Mouse (Mus musculus): ENCODE data around the gene Ndc80.
A peak's percentile ranks its signal among the peaks of the same experiment; 100 is the strongest.
"Not testable (repeated sequence)": the region's sequence is repeated elsewhere in the genome, so short reads cannot be mapped to it uniquely, and the experiment has no call there.

Ndc80 gene

DNA sequence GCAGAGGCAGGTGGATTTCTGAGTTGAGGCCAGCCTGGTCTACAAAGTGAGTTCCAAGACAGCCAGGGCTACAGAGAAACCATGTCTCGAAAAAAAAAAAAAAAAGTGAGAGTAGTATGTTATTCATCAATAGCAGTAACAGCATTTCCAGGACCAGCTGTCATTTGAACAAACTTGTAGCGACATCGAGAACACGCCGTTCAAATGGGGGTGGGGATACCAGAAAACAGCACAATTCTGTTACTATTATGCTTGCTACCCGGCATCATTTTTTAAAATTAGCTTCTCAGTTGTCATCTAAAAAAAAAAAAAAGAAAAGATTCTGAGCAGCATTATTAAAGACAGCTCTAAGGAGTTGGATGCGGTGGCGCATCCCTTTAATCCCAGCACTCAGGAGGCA, 49.2 kb downstream of the Ndc80 start:
- DNase-seq (ENCODE audit: low read depth, low spot score) = no peak

- DNase-seq (ENCODE audit: low read depth, low spot score) = no peak
Observed at GRCm38 (mm10) chr17:71476346-71477020, 50.2 kb downstream of the Ndc80 start.

DNA sequence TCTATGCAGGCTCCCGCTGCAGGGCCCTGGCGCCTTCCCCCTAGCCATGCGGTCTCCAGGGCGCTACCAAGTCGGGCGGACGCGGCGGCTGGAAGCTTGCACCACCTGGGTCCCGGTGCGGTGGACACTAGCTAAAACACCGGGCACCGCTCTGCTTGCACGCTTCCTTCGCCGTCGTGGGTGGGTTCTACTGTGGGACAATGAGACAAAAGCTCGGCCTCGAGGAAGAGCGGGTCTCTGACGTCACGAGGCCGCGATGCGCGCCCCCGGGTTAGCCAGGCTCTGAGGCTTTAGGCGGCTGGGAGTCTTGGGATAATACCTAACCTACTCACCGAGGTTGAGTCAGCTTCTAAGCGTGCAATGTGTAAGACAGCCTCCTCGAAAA, 51.0 kb downstream of the Ndc80 start:
- DNase-seq (ENCODE audit: low read depth, low spot score) = peak; percentile 81

- DNase-seq (ENCODE audit: low read depth, low spot score) = peak; percentile 96
Observed at GRCm38 (mm10) chr17:71474762-71475704, 51.6 kb downstream of the Ndc80 start, which contains the start of gene Smchd1. Gene Smchd1, minus strand, starts transcription at chr17:71475343.

DNA sequence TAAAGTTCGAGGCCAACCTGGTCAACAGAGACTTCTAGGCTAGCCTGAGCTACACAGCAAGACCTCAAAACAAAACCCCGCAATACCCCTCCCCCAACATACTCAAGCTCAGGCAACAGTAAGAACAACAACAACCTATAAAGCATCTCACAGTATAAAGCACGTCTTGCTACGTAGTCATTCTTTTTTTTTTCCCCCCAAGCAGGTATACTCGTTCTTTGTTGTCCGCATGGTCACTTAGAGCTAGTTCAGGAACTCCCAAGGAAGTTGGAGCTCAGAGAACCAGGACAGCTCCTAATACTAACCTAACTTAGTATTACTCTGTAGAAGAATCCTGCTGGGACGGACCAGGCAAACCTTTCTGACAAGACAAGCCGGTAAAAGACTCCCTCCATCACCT, 52.5 kb downstream of the Ndc80 start:
- DNase-seq (ENCODE audit: low read depth, low spot score) = peak; percentile 48

GRCm38 (mm10) chr17:71471261-71471660, 55.4 kb downstream of the Ndc80 start:
- DNase-seq (ENCODE audit: low read depth, low spot score) = no peak

DNA sequence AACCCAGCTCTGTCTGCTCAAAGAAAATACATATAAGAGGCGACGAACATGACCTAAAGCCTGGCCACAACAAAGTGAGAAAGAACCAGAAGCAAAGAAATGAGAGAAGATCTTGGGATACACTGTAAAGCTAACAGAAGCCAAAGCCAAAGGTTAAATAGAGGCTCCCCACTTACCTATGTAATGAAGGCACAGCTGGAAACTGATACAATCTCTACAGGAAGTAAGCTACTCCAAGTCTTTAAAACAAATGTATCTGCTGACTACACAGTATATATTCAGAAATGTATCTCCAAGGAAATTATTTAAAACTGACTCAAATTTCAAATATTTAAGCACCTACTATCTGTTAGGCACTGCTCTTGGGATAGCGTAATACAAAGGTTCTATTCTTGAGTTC, 66.3 kb downstream of the Ndc80 start:
- DNase-seq (ENCODE audit: low read depth, low spot score) = no peak

DNA sequence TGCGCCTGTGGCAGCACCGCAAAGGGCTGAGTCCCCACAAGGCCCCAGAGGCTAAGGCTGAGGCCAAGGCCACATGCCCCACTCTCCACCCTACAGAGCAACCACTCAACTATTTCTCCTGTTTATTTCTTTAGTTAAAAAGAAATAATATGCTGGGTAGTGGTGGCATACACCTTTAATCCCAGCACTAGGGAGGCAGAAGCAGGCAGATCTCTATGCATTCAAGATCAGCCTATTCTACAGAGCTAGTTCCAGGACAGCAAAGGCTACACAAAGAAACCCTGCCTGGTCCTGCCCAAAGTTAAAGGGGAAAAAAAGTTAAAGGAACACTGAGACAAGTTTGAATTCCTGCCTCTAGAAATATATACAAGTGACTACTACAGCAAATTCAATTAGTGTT, 66.8 kb downstream of the Ndc80 start, which contains the start of gene Gm4707:
Gene Gm4707, minus strand, starts transcription at position 101 of the 400 bp plus-strand sequence.
- no peak for DNase-seq (ENCODE audit: low read depth, low spot score)

GRCm38 (mm10) chr17:71457361-71457760, 69.3 kb downstream of the Ndc80 start:
- not testable (repeated sequence) for DNase-seq (ENCODE audit: low read depth, low spot score)
